Mouse (Mus musculus): Measurements from ENCODE around the gene Twnk. TPM values are rescaled to one million over a fixed set of nuclear protein-coding genes. Genes with fewer than 3 reads are reported as not detected.

Gene Twnk
- total and polyA plus RNA-seq, 3 experiments: 12.4 to 30.1 (median 18.9) TPM

DNA sequence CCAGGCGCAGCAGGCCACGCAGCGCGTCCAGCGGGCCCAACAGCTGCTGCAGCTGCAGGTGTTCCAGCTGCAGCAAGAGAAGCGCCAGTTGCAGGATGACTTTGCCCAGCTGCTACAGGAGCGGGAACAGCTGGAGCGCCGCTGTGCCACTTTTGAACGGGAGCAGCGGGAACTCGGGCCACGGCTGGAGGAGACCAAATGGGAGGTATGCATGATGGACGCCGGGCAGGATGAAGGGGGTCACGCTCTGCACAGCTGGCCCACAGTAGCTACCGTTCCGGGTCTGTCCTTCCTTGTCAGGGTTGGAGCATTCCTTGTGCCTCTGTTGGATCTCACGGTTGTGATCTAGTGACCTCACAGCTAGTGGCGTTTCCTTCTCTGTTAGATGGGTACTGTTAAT is 19.3 kb downstream of the Twnk start:
- Histone ChIP-seq H3K79me2 (replicated peaks; ENCODE audit: control insufficient read depth, extremely low read depth, insufficient read depth, poor library complexity, severe bottlenecking) (no peaks in the 10 kb centered on the region), H3K9me3 (replicated peaks; ENCODE audit: low read length) (no peaks in the 10 kb centered on the region), H3K9ac (ENCODE audit: insufficient read depth, low read depth) (no peak overlapping the region), H3K36me3 (replicated peaks in 1 of 2; ENCODE audit: control insufficient read depth in 1 of 2, insufficient read depth in 1 of 2, low read length in 1 of 2) (peaks cover 0 to 28% of the 10 kb centered on the region in 2 experiments), H3K27me3 (replicated peaks) (peaks cover 59% of the 10 kb centered on the region), H3K4me2 (ENCODE audit: insufficient read depth, low read depth, poor library complexity, severe bottlenecking) (no peak overlapping the region), H3K4me3 (replicated peaks in 1 of 3; ENCODE audit: low read depth in 2 of 3, low read length in 2 of 3, poor library complexity in 1 of 3) (no peak overlapping the region), H3K4me1 (ENCODE audit: control insufficient read depth in 1 of 2, insufficient read depth in 2 of 2) (peaks cover 3 to 10% of the 10 kb centered on the region in 2 experiments; a peak in 3 of 4 replicates), H3K27ac (ENCODE audit: insufficient read depth, low read depth) (no peak overlapping the region)
- TF ChIP-seq IRF4 (IDR thresholded peaks at IDR 0.05; ENCODE audit: low read depth, low read length): no peak
- no peak for TF ChIP-seq MAX (IDR thresholded peaks at IDR 0.05; ENCODE audit: low read length)
- TF ChIP-seq CHD2 (IDR thresholded peaks at IDR 0.05; ENCODE audit: low read length): no peak
- no peak for TF ChIP-seq ZMIZ1 (IDR thresholded peaks at IDR 0.05; ENCODE audit: low read depth, low read length)
- TF ChIP-seq MAZ (IDR thresholded peaks at IDR 0.05; ENCODE audit: low read depth, low read length): no peak
- TF ChIP-seq ZKSCAN1 (IDR thresholded peaks at IDR 0.05; ENCODE audit: borderline replicate concordance, low read depth, low read length): no peak
- no peak for TF ChIP-seq JUN (IDR thresholded peaks at IDR 0.05; ENCODE audit: insufficient read depth, low read depth, low read length)
- TF ChIP-seq NRF1 (IDR thresholded peaks at IDR 0.05; ENCODE audit: low read depth, low read length): no peak
- dilution Hi-C loops (cut with MboI; ENCODE audit: extremely low pct_ligation_motif_present, extremely low pct_unique_long_range_greater_than_20kb, low sequenced_read_pairs): no loop called here
- in situ Hi-C loops (cut with MboI; ENCODE audit: low pct_ligation_motif_present, low pct_unique_long_range_greater_than_20kb, low sequenced_read_pairs): loop anchor here (25.0 kb wide), 1 partner anchor 437 kb away; no protein-coding TSS in a partner anchor
- no peak for DNase-seq (ENCODE audit: extremely low read depth)

DNA sequence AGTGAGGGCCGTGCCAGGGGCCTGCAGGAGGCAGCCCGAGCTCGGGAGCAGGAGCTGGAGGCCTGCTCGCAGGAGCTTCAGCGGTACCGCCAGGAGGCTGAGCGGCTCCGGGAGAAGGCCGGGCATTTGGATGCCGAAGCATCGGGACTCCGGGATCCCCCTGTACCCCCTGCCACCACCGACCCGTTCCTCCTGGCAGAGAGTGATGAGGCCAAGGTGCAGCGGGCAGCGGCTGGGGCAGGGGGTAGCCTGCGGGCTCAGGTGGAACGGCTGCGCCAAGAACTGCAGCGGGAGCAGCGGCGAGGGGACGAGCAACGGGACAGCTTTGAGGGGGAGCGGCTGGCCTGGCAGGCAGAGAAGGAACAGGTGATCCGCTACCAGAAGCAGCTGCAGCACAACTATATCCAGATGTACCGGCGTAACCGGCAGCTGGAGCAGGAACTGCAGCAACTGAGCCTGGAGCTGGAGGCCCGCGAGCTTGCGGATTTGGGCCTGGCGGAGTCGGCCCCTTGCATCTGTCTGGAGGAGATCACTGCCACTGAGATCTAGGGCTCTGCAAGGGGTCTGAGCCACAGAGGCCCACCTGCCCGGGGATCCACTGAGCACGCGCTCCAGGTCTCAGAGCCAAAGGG is 20.6 kb downstream of the Twnk start:
- no peak overlapping the region for H3K4me3 ChIP-seq (replicated peaks in 1 of 3; ENCODE audit: low read depth in 2 of 3, low read length in 2 of 3, poor library complexity in 1 of 3)
- H3K9me3 ChIP-seq (replicated peaks; ENCODE audit: low read length): no peaks in the 10 kb centered on the region
- H3K4me2 ChIP-seq (ENCODE audit: insufficient read depth, low read depth, poor library complexity, severe bottlenecking): no peak overlapping the region
- H3K4me1 ChIP-seq (ENCODE audit: control insufficient read depth in 1 of 2, insufficient read depth in 2 of 2): peaks cover 9 to 10% of the 10 kb centered on the region in 2 experiments
- H3K9ac ChIP-seq (ENCODE audit: insufficient read depth, low read depth): no peak overlapping the region
- in situ Hi-C loops (cut with MboI; ENCODE audit: low pct_ligation_motif_present, low pct_unique_long_range_greater_than_20kb, low sequenced_read_pairs): loop anchor here (25.0 kb wide), 1 partner anchor 439 kb away; no protein-coding TSS in a partner anchor
- peaks cover 0 to 28% of the 10 kb centered on the region in 2 experiments for H3K36me3 ChIP-seq (replicated peaks in 1 of 2; ENCODE audit: control insufficient read depth in 1 of 2, insufficient read depth in 1 of 2, low read length in 1 of 2)
- peaks cover 50% of the 10 kb centered on the region for H3K27me3 ChIP-seq (replicated peaks)
- dilution Hi-C loops (cut with MboI; ENCODE audit: extremely low pct_ligation_motif_present, extremely low pct_unique_long_range_greater_than_20kb, low sequenced_read_pairs): no loop called here
- no peak for TF ChIP-seq GABPA (IDR thresholded peaks at IDR 0.05; ENCODE audit: insufficient replicate concordance, low read depth, low read length)
- no peak for TF ChIP-seq CHD2 (IDR thresholded peaks at IDR 0.05; ENCODE audit: low read length)
- TF ChIP-seq RAD21 (IDR thresholded peaks at IDR 0.05; ENCODE audit: low read depth, low read length): no peak
- no peak for TF ChIP-seq MYC (IDR thresholded peaks at IDR 0.05; ENCODE audit: low read depth, low read length)
- no peak for TF ChIP-seq NRF1 (IDR thresholded peaks at IDR 0.05; ENCODE audit: low read depth, low read length)
- no peak for TF ChIP-seq EP300 (IDR thresholded peaks at IDR 0.05; ENCODE audit: low read length)
- no peak for TF ChIP-seq NELFE (IDR thresholded peaks at IDR 0.05; ENCODE audit: low read depth, low read length)
- TF ChIP-seq ZMIZ1 (IDR thresholded peaks at IDR 0.05; ENCODE audit: low read depth, low read length): no peak
- no peak for TF ChIP-seq UBTF (IDR thresholded peaks at IDR 0.05; ENCODE audit: low read depth, low read length)
- TF ChIP-seq SMC3 (IDR thresholded peaks at IDR 0.05; ENCODE audit: low read depth, low read length): no peak
- no peak for TF ChIP-seq ETS1 (conservative IDR thresholded peaks at IDR 0.05; ENCODE audit: low read depth, low read length)
- no peak for TF ChIP-seq POLR2A (IDR thresholded peaks at IDR 0.05; ENCODE audit: low read depth, low read length)
- DNase-seq (ENCODE audit: extremely low read depth): no peak
- no peak overlapping the region for H3K27ac ChIP-seq (ENCODE audit: insufficient read depth, low read depth)
- H3K79me2 ChIP-seq (replicated peaks; ENCODE audit: control insufficient read depth, extremely low read depth, insufficient read depth, poor library complexity, severe bottlenecking): no peaks in the 10 kb centered on the region
